Mouse (Mus musculus) cerebellum, adult 2 months (tissue): ENCODE data around the gene Tspo2. TPM values are rescaled to one million over a fixed set of nuclear protein-coding genes. Genes with fewer than 3 reads are reported as not detected.

Experiments used
- DNase-seq, 2 experiments: peaks; one replicate each; pipeline ENCODE4 v3.0.0; 2021
- H3K27ac ChIP-seq: fragments of 200-500 bp; 2 replicates; pipeline ENCODE4 v1.5.1; 2012; ENCODE audit warnings: low read length, control low read depth, inconsistent platforms; ENCODE audit not compliant: insufficient read depth
- H3K27me3 ChIP-seq: fragments of 200-500 bp; 2 replicates; pipeline ENCODE4 v1.6.1; 2012; ENCODE audit warnings: inconsistent platforms, mild to moderate bottlenecking, low read length, moderate library complexity; ENCODE audit not compliant: control insufficient read depth, insufficient read depth
- H3K4me1 ChIP-seq: fragments of 200-500 bp; 2 replicates; pipeline ENCODE4 v1.6.1; 2011; ENCODE audit warnings: low read length; ENCODE audit not compliant: control insufficient read depth, insufficient read depth
- H3K4me3 ChIP-seq: fragments of 200-500 bp; replicated peaks from 2 replicates; pipeline ENCODE3; 2011; ENCODE audit warnings: mild to moderate bottlenecking, low read depth, low read length, control low read depth; ENCODE audit not compliant: insufficient read depth
- CTCF ChIP-seq: fragments of 200-500 bp; IDR thresholded peaks from 2 replicates; pipeline ENCODE4 v1.5.1; 2011; ENCODE audit warnings: low read depth, mild to moderate bottlenecking, control low read depth, low read length, moderate library complexity, borderline replicate concordance; ENCODE audit not compliant: insufficient read depth
- POLR2A ChIP-seq: fragments of 200-500 bp; IDR thresholded peaks from 2 replicates; pipeline ENCODE4 v1.6.1; 2011; ENCODE audit warnings: low read length, control low read depth, borderline replicate concordance; ENCODE audit not compliant: insufficient read depth
- WGBS: fragments of 180-500 bp; shearing (Covaris S2); methylation state at CpG from one replicate; pipeline ENCODE4 v1.1.7; 2018; 5-methylcytosine and 5-hydroxymethylcytosine counted together
- polyA plus RNA-seq: library from polyadenylated mRNA; depleted of rRNA; stranded (reverse); fragments of >200 nt; gene quantifications from 2 replicates; pipeline ENCODE4 v1.2.3, GENCODE M21; 2012

Tspo2 gene
- polyA plus RNA-seq, 1 experiment = 0.43 TPM

- no peaks in the 10 kb centered on the region; the same call in 1 of the 2 replicates for H3K4me1 ChIP-seq
- H3K27ac ChIP-seq = no peak within 1 kb of the TSS
- no peaks in the 10 kb centered on the region for H3K27me3 ChIP-seq
- TF ChIP-seq CTCF (no peak), POLR2A (no peak)
- WGBS = 67% methylated on average over 16 of the region's 16 CpGs
- DNase-seq = no peak
- H3K4me3 ChIP-seq = no peak within 1 kb of the TSS
Observed at GRCm38 (mm10) chr17:48432158-48432980, 19.0 kb downstream of the Tspo2 start, which contains the start of gene Apobec2. Apobec2 (minus strand) TSS chr17:48432930.

GRCm38 (mm10) chr17:48431054-48431453 is 20.3 kb downstream of the Tspo2 start:
- Histone ChIP-seq H3K4me1 (no peaks in the 10 kb centered on the region; the same call in 1 of the 2 replicates), H3K27ac (no peak overlapping the region), H3K4me3 (no peak overlapping the region), H3K27me3 (no peaks in the 10 kb centered on the region)
- DNase-seq = no peak
- 92% methylated on average over 5 of the region's 5 CpGs for WGBS
- TF ChIP-seq CTCF = no peak
- TF ChIP-seq POLR2A = no peak

GRCm38 (mm10) chr17:48430394-48430793 is 20.9 kb downstream of the Tspo2 start:
- H3K4me3 ChIP-seq = no peak overlapping the region
- WGBS = 69% methylated on average over 5 of the region's 5 CpGs
- no peak for TF ChIP-seq POLR2A
- TF ChIP-seq CTCF = no peak
- no peaks in the 10 kb centered on the region for H3K27me3 ChIP-seq
- no peak for DNase-seq
- H3K4me1 ChIP-seq = no peaks in the 10 kb centered on the region; the same call in 1 of the 2 replicates
- H3K27ac ChIP-seq = no peak overlapping the region

- WGBS = 62% methylated on average over 11 of the region's 11 CpGs
- H3K4me1 ChIP-seq = no peaks in the 10 kb centered on the region; the same call in 1 of the 2 replicates
- H3K27me3 ChIP-seq = no peaks in the 10 kb centered on the region
- H3K4me3 ChIP-seq = no peak overlapping the region
- no peak for DNase-seq
- TF ChIP-seq POLR2A = no peak
- TF ChIP-seq CTCF = no peak
- H3K27ac ChIP-seq = no peak overlapping the region
Observed at GRCm38 (mm10) chr17:48427852-48428530, 23.3 kb downstream of the Tspo2 start.

GRCm38 (mm10) chr17:48426991-48427750 is 24.2 kb downstream of the Tspo2 start:
- Histone ChIP-seq H3K27ac (no peak overlapping the region), H3K4me3 (no peak overlapping the region), H3K27me3 (no peaks in the 10 kb centered on the region), H3K4me1 (no peaks in the 10 kb centered on the region; the same call in 1 of the 2 replicates)
- TF ChIP-seq POLR2A = no peak
- TF ChIP-seq CTCF = no peak
- 80% methylated on average over 13 of the region's 13 CpGs for WGBS
- no peak for DNase-seq

GRCm38 (mm10) chr17:48425823-48426612 is 25.3 kb downstream of the Tspo2 start:
- no peak for DNase-seq
- no peak overlapping the region for H3K4me3 ChIP-seq
- no peak overlapping the region for H3K27ac ChIP-seq
- 31% methylated on average over 9 of the region's 9 CpGs for WGBS
- H3K27me3 ChIP-seq = no peaks in the 10 kb centered on the region
- TF ChIP-seq CTCF (no peak), POLR2A (no peak)
- H3K4me1 ChIP-seq = no peaks in the 10 kb centered on the region; the same call in 1 of the 2 replicates

- Histone ChIP-seq H3K27me3 (no peaks in the 10 kb centered on the region), H3K4me1 (no peaks in the 10 kb centered on the region; the same call in 1 of the 2 replicates), H3K4me3 (no peak overlapping the region), H3K27ac (no peak overlapping the region)
- TF ChIP-seq POLR2A (no peak), CTCF (no peak)
- no peak for DNase-seq
- 86% methylated on average over 9 of the region's 9 CpGs for WGBS
Observed at GRCm38 (mm10) chr17:48424237-48424636, 27.1 kb downstream of the Tspo2 start.
